Mouse (Mus musculus): ENCODE results near the gene P2ry2. TPM values are rescaled to one million over a fixed set of nuclear protein-coding genes. Genes with fewer than 3 reads are reported as not detected.

P2ry2 gene
- total RNA-seq, 2 experiments from 2014 or later: 5.7 to 6.9 TPM

DNA sequence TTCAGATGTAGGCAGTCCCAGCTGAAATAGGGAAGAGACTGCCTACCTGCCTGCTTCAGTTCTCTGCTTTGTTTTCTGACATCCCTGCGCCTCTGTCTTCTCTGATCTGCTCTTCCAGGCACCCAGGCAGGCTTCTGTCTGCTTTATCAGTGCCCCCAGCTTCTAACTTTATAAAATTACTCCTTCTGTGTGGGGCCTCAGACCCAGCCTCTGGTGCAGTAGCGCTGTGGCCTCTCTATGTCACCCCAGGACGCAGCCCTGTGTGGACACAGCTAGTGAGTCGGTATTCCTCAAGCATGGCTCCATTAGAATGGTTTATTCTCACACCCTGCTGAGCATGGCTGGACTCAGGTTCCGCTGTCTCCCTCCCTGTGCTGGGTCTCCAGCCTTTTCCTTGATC lies 62.6 kb downstream of the P2ry2 start:
- ATAC-seq (replicated peaks; ENCODE audit: poor library complexity): no peak; the same call in 1 of the 2 replicates

Other genes with a start within 250 kb of the P2ry2 start
- gene Relt, start 149.4 kb downstream of the P2ry2 start, total RNA-seq (2015): 8.2 and 9.0 TPM in 2 replicates
- 6.3 and 13.1 TPM in 2 replicates for gene Relt, start 149.4 kb downstream of the P2ry2 start, total RNA-seq (2017)
- 0.12 and 0.44 TPM in 2 replicates for gene Arhgef17, start 80.8 kb downstream of the P2ry2 start, total RNA-seq (2015)
- 0.08 TPM in 1 of 2 replicates, not detected in the other for gene Arhgef17, start 80.8 kb downstream of the P2ry2 start, total RNA-seq (2017)
- gene P2ry6, start 38.2 kb downstream of the P2ry2 start, total RNA-seq (2015): 0.42 and 0.49 TPM in 2 replicates
- gene P2ry6, start 38.2 kb downstream of the P2ry2 start, total RNA-seq (2017): 0.04 TPM in 1 of 2 replicates, not detected in the other
- gene Fchsd2, start 80.0 kb upstream of the P2ry2 start, total RNA-seq (2015): 48.3 and 62.8 TPM in 2 replicates
- 27.1 and 50.4 TPM in 2 replicates for gene Fchsd2, start 80.0 kb upstream of the P2ry2 start, total RNA-seq (2017)